Mouse (Mus musculus): ENCODE measurements at regions not wholly inside any gene's neighbourhood (a gene's known extent, or its start where the extent isn't known, plus 50 kb on each side); places are given as distances from the start of the nearest gene placed in this dataset.

DNA sequence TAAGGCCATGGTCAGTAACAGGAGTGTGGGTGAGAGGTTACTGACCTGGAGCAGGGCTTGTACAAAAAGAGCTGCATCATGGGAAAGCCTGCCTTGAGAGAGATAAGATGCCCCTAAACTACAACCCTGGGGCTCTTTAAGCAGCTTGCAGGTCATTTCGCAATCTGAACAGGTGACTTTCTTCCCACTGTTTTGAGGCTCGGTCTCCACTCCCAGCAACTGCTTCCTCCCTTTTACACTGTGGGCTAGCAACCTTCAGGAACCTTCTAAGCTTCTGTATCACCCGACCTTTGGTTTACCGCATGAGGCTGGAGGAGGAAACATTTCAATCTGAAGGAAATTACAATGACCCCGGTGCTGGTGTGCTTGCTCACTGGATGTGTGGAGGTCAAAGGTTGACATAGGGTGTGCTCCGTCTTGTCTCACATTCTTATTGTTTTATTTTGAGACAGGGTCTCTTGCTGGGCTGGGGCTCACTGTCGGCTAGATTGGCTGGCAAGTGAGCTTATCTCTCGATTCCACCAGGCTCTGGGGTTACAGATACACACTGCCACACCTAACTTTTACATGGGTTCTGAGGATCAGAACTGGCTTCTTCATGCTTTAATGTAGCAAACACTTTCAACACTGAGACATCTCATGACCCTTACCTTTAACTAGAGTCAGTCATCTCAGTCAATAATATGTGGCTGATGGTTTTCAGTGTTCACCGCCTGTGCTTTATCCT is 71.1 kb upstream of the Ccdc71l start:
- Histone ChIP-seq H3K4me3 (no peak overlapping the region), H3K27me3 (ENCODE audit: low read depth, poor library complexity, severe bottlenecking) (no peaks in the 10 kb centered on the region), H3K9me3 (replicated peaks) (no peaks in the 10 kb centered on the region), H3K27ac (replicated peaks) (no peak overlapping the region; the same call in 1 of the 2 replicates), H3K36me3 (no peaks in the 10 kb centered on the region), H3K4me1 (no peaks in the 10 kb centered on the region)
- DNase-seq (ENCODE audit: low spot score), result no peak
- 76% methylated on average over 9 of the region's 9 CpGs for WGBS

- Histone ChIP-seq H3K9me3 (replicated peaks) (no peaks in the 10 kb centered on the region), H3K4me3 (no peak overlapping the region), H3K4me1 (no peaks in the 10 kb centered on the region), H3K36me3 (no peaks in the 10 kb centered on the region), H3K27ac (replicated peaks) (no peak overlapping the region), H3K27me3 (ENCODE audit: low read depth, poor library complexity, severe bottlenecking) (no peaks in the 10 kb centered on the region)
- 95% methylated on average over 1 of the region's 1 CpGs for WGBS
- no peak for DNase-seq (ENCODE audit: low spot score)
Measured at GRCm38 (mm10) chr12:32315099-32315783, 63.3 kb upstream of the Ccdc71l start.

Data from midbrain, embryonic 10.5 days (tissue).